Mouse (Mus musculus) lung, embryonic 15.5 days (tissue): ENCODE data around the gene Agpat4. TPM values are rescaled to one million over a fixed set of nuclear protein-coding genes. Genes with fewer than 3 reads are reported as not detected.
A peak's percentile ranks its signal among the peaks of the same experiment; 100 is the strongest.

ENCODE experiments used
- ATAC-seq: fragments of 200-750 bp; cut with Nextera tagmentation; 2 replicates; pipeline ENCODE4 v1.8.0; 2017; ENCODE audit warnings: moderate number of reproducible peaks, borderline replicate concordance; ENCODE audit not compliant: low FRiP score, low TSS enrichment; ENCODE audit errors: extremely low read depth
- H3K27ac ChIP-seq: fragments of 300-500 bp; sonication (generic); 2 replicates; pipeline ENCODE4 v1.5.1; 2015; ENCODE audit warnings: moderate library complexity, mild to moderate bottlenecking, inconsistent platforms
- H3K27me3 ChIP-seq: fragments of 300-500 bp; sonication (generic); 2 replicates; pipeline ENCODE4 v1.6.1; 2015; ENCODE audit warnings: inconsistent platforms
- H3K36me3 ChIP-seq: fragments of 300-500 bp; sonication (generic); 2 replicates; pipeline ENCODE4 v1.6.1; 2015; ENCODE audit warnings: inconsistent platforms
- H3K4me1 ChIP-seq: fragments of 300-500 bp; sonication (generic); 2 replicates; pipeline ENCODE4 v1.6.1; 2015; ENCODE audit warnings: inconsistent platforms
- H3K4me2 ChIP-seq: fragments of 300-500 bp; sonication (generic); 2 replicates; pipeline ENCODE4 v1.6.1; 2015; ENCODE audit warnings: inconsistent platforms, mild to moderate bottlenecking, moderate library complexity
- H3K4me3 ChIP-seq: fragments of 300-500 bp; sonication (generic); 2 replicates; pipeline ENCODE4 v1.5.1; 2015; ENCODE audit warnings: mild to moderate bottlenecking, inconsistent platforms
- H3K9ac ChIP-seq: fragments of 300-500 bp; sonication (generic); 2 replicates; pipeline ENCODE4 v1.6.1; 2015; ENCODE audit warnings: inconsistent platforms
- H3K9me3 ChIP-seq: fragments of 300-500 bp; sonication (generic); 2 replicates; pipeline ENCODE4 v1.6.1; 2016; ENCODE audit warnings: inconsistent platforms
- WGBS: fragments of 180-500 bp; shearing (Covaris S2); methylation state at CpG from one replicate; pipeline ENCODE4 v1.1.7; 2015; 5-methylcytosine and 5-hydroxymethylcytosine counted together
- polyA plus RNA-seq: library from polyadenylated mRNA; unstranded; fragments of >200 nt; fragmentation: Nextera tagmentation; extraction: Ambion mirVana; gene quantifications from 2 replicates; pipeline ENCODE4 v1.2.1, GENCODE M21; 2015

Agpat4 gene
- polyA plus RNA-seq, 1 experiment from 2014 or later, result 43.7 TPM

- no peak overlapping the region for H3K4me2 ChIP-seq
- no peaks in the 10 kb centered on the region for H3K27me3 ChIP-seq
- H3K9me3 ChIP-seq, result no peaks in the 10 kb centered on the region
- H3K4me3 ChIP-seq, result no peak overlapping the region
- H3K27ac ChIP-seq, result no peak overlapping the region
- WGBS, result 84% methylated on average over 2 of the region's 2 CpGs
- H3K36me3 ChIP-seq, result peaks cover 21% of the 10 kb centered on the region
- no peak overlapping the region for H3K9ac ChIP-seq
- peaks cover 14% of the 10 kb centered on the region; the same call in 1 of the 2 replicates for H3K4me1 ChIP-seq
- no peak for ATAC-seq
Measured at GRCm38 (mm10) chr17:12150970-12151369, 32.5 kb downstream of the Agpat4 start.

- H3K27me3 ChIP-seq, result no peaks in the 10 kb centered on the region
Measured at GRCm38 (mm10) chr17:12154260-12154659, 35.8 kb downstream of the Agpat4 start.

GRCm38 (mm10) chr17:12155236-12155635 is 36.7 kb downstream of the Agpat4 start:
- peaks cover 21% of the 10 kb centered on the region for H3K36me3 ChIP-seq
- H3K27me3 ChIP-seq, result no peaks in the 10 kb centered on the region
- H3K4me3 ChIP-seq, result no peak overlapping the region
- 0 out of 2 replicates have a peak, but pooled peaks cover 3% of the 10 kb centered on the region for H3K4me1 ChIP-seq
- 80% methylated on average over 6 of the region's 6 CpGs for WGBS
- no peak overlapping the region for H3K9ac ChIP-seq
- H3K27ac ChIP-seq, result no peak overlapping the region
- H3K4me2 ChIP-seq, result no peak overlapping the region
- H3K9me3 ChIP-seq, result no peaks in the 10 kb centered on the region
- ATAC-seq, result no peak

More at GRCm38 (mm10) chr17:12154260-12154659, 35.8 kb downstream of the Agpat4 start:
- Histone ChIP-seq H3K4me1 (0 out of 2 replicates have a peak, but pooled peaks cover 3% of the 10 kb centered on the region), H3K9ac (no peak overlapping the region), H3K27ac (no peak overlapping the region), H3K9me3 (no peaks in the 10 kb centered on the region), H3K4me2 (no peak overlapping the region), H3K4me3 (no peak overlapping the region), H3K36me3 (peaks cover 21% of the 10 kb centered on the region)
- WGBS, result 83% methylated on average over 2 of the region's 2 CpGs
- no peak for ATAC-seq

GRCm38 (mm10) chr17:12155872-12156271 is 37.4 kb downstream of the Agpat4 start:
- no peak overlapping the region for H3K9ac ChIP-seq
- 0 out of 2 replicates have a peak, but pooled peaks cover 3% of the 10 kb centered on the region for H3K4me1 ChIP-seq
- H3K9me3 ChIP-seq, result no peaks in the 10 kb centered on the region
- H3K27ac ChIP-seq, result no peak overlapping the region
- WGBS, result 67% methylated on average over 4 of the region's 4 CpGs
- H3K27me3 ChIP-seq, result no peaks in the 10 kb centered on the region
- no peak overlapping the region for H3K4me2 ChIP-seq
- H3K4me3 ChIP-seq, result no peak overlapping the region
- peaks cover 21% of the 10 kb centered on the region for H3K36me3 ChIP-seq
- ATAC-seq, result peak; percentile 49; the same call in 1 of the 2 replicates

GRCm38 (mm10) chr17:12156661-12157060 is 38.2 kb downstream of the Agpat4 start:
- Histone ChIP-seq H3K4me1 (0 out of 2 replicates have a peak, but pooled peaks cover 3% of the 10 kb centered on the region), H3K27ac (no peak overlapping the region), H3K4me3 (no peak overlapping the region), H3K9ac (no peak overlapping the region), H3K36me3 (peaks cover 20% of the 10 kb centered on the region), H3K4me2 (no peak overlapping the region), H3K27me3 (no peaks in the 10 kb centered on the region), H3K9me3 (no peaks in the 10 kb centered on the region)
- no peak for ATAC-seq
- 86% methylated on average over 3 of the region's 3 CpGs for WGBS

- Histone ChIP-seq H3K9ac (no peak overlapping the region), H3K36me3 (peaks cover 15% of the 10 kb centered on the region), H3K9me3 (no peaks in the 10 kb centered on the region), H3K27me3 (no peaks in the 10 kb centered on the region), H3K4me2 (no peak overlapping the region), H3K4me3 (no peak overlapping the region), H3K27ac (no peak overlapping the region), H3K4me1 (0 out of 2 replicates have a peak, but pooled peaks cover 3% of the 10 kb centered on the region)
- no peak for ATAC-seq
- WGBS, result 97% methylated on average over 2 of the region's 2 CpGs
Measured at GRCm38 (mm10) chr17:12157203-12157602, 38.7 kb downstream of the Agpat4 start.

GRCm38 (mm10) chr17:12159187-12160060 is 40.9 kb downstream of the Agpat4 start:
- Histone ChIP-seq H3K36me3 (peaks cover under 1% of the 10 kb centered on the region; the same call in 1 of the 2 replicates), H3K4me3 (no peak overlapping the region), H3K4me2 (no peak overlapping the region), H3K9me3 (no peaks in the 10 kb centered on the region), H3K27me3 (no peaks in the 10 kb centered on the region), H3K9ac (no peak overlapping the region), H3K4me1 (peaks cover 17% of the 10 kb centered on the region), H3K27ac (no peak overlapping the region)
- ATAC-seq, result no peak
- 89% methylated on average over 16 of the region's 16 CpGs for WGBS

GRCm38 (mm10) chr17:12160061-12160421 is 41.5 kb downstream of the Agpat4 start:
- H3K9ac ChIP-seq, result no peak overlapping the region
- H3K36me3 ChIP-seq, result no peaks in the 10 kb centered on the region
- no peaks in the 10 kb centered on the region for H3K27me3 ChIP-seq
- 87% methylated on average over 5 of the region's 5 CpGs for WGBS
- H3K4me3 ChIP-seq, result no peak overlapping the region
- no peak overlapping the region for H3K4me2 ChIP-seq
- no peaks in the 10 kb centered on the region for H3K9me3 ChIP-seq
- H3K27ac ChIP-seq, result no peak overlapping the region
- no peak for ATAC-seq
- peaks cover 16% of the 10 kb centered on the region for H3K4me1 ChIP-seq

GRCm38 (mm10) chr17:12160540-12160939 is 42.0 kb downstream of the Agpat4 start:
- no peaks in the 10 kb centered on the region for H3K27me3 ChIP-seq
- H3K9me3 ChIP-seq, result no peaks in the 10 kb centered on the region
- H3K4me2 ChIP-seq, result no peak overlapping the region
- 90% methylated on average over 2 of the region's 2 CpGs for WGBS
- ATAC-seq, result no peak
- H3K4me1 ChIP-seq, result peaks cover 16% of the 10 kb centered on the region
- H3K9ac ChIP-seq, result no peak overlapping the region
- H3K27ac ChIP-seq, result no peak overlapping the region
- H3K36me3 ChIP-seq, result no peaks in the 10 kb centered on the region
- no peak overlapping the region for H3K4me3 ChIP-seq

DNA sequence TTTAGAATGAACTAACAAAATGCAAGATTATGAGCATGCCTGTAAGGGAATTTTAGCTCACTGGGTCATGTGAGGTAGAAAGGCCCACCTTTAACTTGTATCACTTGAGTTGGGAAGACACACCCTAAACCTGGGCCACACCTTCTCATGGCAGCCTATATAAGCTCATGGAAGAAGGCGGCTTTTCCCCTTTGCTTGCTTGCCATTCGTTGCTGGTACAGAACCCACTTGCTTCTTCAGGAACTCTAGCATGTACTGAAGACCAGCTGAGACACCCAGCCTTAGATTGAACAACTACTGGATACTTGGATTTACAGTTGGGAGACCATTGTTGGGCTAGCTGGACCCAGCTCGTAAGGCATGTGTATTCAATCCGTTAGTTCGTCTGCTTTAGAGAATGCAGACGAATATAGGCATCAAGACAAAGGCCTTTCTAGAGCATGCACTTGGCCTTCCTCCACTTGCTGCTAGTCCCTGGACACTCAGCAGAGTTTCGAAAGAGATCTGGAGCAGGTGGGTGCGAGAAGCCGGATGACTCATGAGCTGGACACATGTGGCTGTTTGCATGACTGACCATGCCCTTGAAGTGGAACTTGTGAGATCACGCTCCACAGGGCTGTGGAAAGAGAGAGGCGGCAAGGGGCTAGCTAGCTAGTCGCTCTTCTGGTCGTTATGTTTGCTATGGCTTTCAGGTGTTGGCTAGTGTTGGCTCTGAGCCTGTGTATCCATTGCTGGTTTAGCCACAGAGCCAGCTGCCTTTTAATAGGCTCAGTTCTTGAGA is 42.7 kb downstream of the Agpat4 start:
- ATAC-seq, result no peak
- peaks cover 16% of the 10 kb centered on the region for H3K4me1 ChIP-seq
- no peak overlapping the region for H3K9ac ChIP-seq
- no peaks in the 10 kb centered on the region for H3K9me3 ChIP-seq
- H3K27ac ChIP-seq, result no peak overlapping the region
- H3K27me3 ChIP-seq, result no peaks in the 10 kb centered on the region
- no peaks in the 10 kb centered on the region for H3K36me3 ChIP-seq
- WGBS, result 90% methylated on average over 13 of the region's 13 CpGs
- H3K4me2 ChIP-seq, result no peak overlapping the region
- H3K4me3 ChIP-seq, result no peak overlapping the region

DNA sequence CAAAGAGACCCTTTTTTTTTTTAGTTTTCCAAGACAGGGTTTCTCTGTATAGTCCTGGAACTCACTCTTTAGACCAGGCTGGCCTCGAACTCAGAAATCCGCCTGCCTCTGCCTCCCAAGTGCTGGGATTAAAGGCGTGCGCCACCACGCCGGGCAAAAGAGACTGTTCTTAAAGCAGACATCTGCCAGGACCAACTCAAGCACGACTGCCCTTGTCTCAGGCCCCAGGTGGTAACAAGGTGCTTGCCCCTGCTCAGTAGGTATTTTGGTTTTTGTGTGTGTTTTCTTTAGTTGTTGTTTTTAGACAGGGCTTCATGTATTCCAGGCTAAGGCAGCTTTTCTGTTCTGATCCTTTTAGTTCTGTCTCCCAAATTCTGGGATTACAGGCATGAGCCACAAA is 43.4 kb downstream of the Agpat4 start:
- Histone ChIP-seq H3K4me2 (no peak overlapping the region), H3K4me1 (peaks cover 16% of the 10 kb centered on the region), H3K4me3 (no peak overlapping the region), H3K27ac (no peak overlapping the region), H3K9me3 (no peaks in the 10 kb centered on the region), H3K36me3 (no peaks in the 10 kb centered on the region), H3K27me3 (no peaks in the 10 kb centered on the region), H3K9ac (no peak overlapping the region)
- 95% methylated on average over 7 of the region's 7 CpGs for WGBS
- no peak for ATAC-seq

DNA sequence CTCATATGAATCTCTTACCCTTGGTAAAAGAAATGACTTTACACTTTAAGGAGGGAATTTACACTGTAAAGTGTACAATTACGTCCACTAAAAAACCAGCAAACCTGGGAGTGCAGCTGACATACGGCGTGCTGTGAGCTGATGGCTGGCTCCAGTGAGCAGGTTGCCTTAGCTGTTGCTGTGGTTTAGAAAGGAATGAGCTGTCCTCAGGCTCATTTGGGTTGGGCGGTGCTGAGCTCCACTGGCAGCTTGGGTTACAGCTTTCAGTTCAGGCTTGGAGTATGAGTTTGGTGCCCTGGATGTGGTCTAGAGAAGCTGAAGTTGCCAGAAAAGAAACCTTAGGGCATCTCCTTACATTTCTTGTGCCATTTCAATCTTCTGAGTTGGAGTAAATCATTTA is 44.3 kb downstream of the Agpat4 start:
- no peak overlapping the region for H3K9ac ChIP-seq
- peaks cover 23% of the 10 kb centered on the region for H3K4me1 ChIP-seq
- H3K27me3 ChIP-seq, result no peaks in the 10 kb centered on the region
- H3K36me3 ChIP-seq, result no peaks in the 10 kb centered on the region
- H3K4me3 ChIP-seq, result no peak overlapping the region
- no peak for ATAC-seq
- H3K4me2 ChIP-seq, result no peak overlapping the region
- no peaks in the 10 kb centered on the region for H3K9me3 ChIP-seq
- 67% methylated on average over 4 of the region's 4 CpGs for WGBS
- H3K27ac ChIP-seq, result no peak overlapping the region
